Mouse (Mus musculus): ENCODE results near the gene Kcnn3.

DNA sequence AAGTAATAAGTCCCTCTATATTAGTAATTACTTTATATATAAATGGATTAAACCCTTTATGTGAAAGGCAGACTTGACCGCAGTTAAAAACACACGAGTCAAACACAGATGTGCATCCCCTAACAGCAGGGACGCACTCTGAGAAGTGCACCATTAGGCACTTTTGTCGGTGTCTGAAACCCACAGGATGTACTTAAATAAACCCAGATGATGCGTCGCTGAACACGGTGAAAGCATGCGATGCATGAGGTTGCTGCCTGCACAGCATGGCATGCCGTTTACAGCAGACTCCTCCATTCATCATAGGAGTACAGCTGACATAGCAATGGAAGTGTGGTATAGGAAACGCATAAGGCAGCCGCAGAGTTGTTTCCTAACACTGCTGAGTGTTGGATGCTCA lies 180.5 kb downstream of the Kcnn3 start:
- no peak for TF ChIP-seq CTCF (conservative IDR thresholded peaks at IDR 0.05; ENCODE audit: insufficient read depth, insufficient read length, low read depth, low read length)
- TF ChIP-seq POLR2A (IDR thresholded peaks at IDR 0.05; ENCODE audit: low read depth, low read length): no peak

Measured in kidney, adult 2 months (tissue).